Mouse (Mus musculus): ENCODE data around the gene Zfp827. TPM values are rescaled to one million over a fixed set of nuclear protein-coding genes. Genes with fewer than 3 reads are reported as not detected.
"Not testable (repeated sequence)": the region's sequence is repeated elsewhere in the genome, so short reads cannot be mapped to it uniquely, and the experiment has no call there.

Gene Zfp827
- polyA plus RNA-seq, 1 experiment, result 3.5 TPM

DNA sequence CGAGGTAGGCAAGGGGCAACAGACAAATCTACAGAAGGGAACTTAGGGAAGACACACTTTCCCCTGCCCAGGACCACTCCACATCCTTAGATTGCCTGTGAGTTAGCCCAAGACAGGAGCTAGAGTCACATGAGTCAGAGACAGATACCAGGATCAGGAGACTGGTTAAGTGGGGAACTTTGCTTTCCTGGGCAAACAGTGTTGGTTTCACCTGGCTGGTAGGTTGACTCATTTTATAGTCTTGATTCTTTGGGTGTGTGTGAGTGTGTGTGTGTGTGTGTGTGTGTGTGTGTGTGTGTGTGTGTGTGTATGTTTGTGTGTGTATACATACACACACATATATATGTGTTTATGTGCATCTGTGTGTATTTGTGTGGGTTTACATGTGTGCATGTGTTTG is 93.4 kb downstream of the Zfp827 start:
- no peak overlapping the region for H3K27ac ChIP-seq (ENCODE audit: insufficient read depth, low read length)
- H3K4me3 ChIP-seq (ENCODE audit: low read depth, low read length), result no peak overlapping the region
- H3K36me3 ChIP-seq (ENCODE audit: control insufficient read depth, insufficient read depth, low read length, poor library complexity, severe bottlenecking), result peaks cover 3% of the 10 kb centered on the region; the same call in 1 of the 2 replicates
- H3K4me1 ChIP-seq (ENCODE audit: control insufficient read depth, insufficient read depth, low read length), result no peaks in the 10 kb centered on the region
- no peak overlapping the region for H3K9ac ChIP-seq (ENCODE audit: low read depth, poor library complexity, severe bottlenecking)
- no peaks in the 10 kb centered on the region for H3K9me3 ChIP-seq (replicated peaks; ENCODE audit: control insufficient read depth, insufficient read depth, low read length, poor library complexity, severe bottlenecking)
- H3K27me3 ChIP-seq (ENCODE audit: control insufficient read depth, insufficient read depth, low read length, poor library complexity, severe bottlenecking), result no peaks in the 10 kb centered on the region
- TF ChIP-seq CTCF (IDR thresholded peaks at IDR 0.05; ENCODE audit: low read depth, low read length) (no peak), POLR2A (IDR thresholded peaks at IDR 0.05; ENCODE audit: insufficient read depth, low read length) (no peak), EP300 (IDR thresholded peaks at IDR 0.05; ENCODE audit: insufficient read depth, low read depth, low read length) (no peak)

DNA sequence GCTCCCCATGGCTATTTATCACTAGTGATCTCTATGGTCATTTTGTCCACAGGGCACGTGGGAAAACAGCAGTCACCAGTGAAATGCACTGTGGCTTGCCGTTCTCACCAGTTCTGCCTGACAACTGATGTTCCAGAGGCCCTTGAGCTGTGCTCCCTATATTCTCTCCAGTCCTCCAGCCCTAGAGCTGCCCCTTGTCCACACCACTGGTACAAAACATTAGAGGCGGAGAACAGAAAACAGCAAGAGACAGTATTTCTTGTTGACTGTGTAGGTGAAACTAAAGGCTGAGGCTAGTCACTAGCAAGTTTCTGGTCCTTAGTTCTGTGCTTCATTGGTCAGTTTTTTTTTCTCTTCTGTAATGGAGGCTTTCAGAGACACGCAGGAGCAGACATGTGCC is 96.0 kb downstream of the Zfp827 start:
- no peak for TF ChIP-seq CTCF (IDR thresholded peaks at IDR 0.05; ENCODE audit: low read depth, low read length)
- TF ChIP-seq EP300 (IDR thresholded peaks at IDR 0.05; ENCODE audit: insufficient read depth, low read depth, low read length), result no peak
- no peak for TF ChIP-seq POLR2A (IDR thresholded peaks at IDR 0.05; ENCODE audit: insufficient read depth, low read length)
- Histone ChIP-seq H3K9ac (ENCODE audit: low read depth, poor library complexity, severe bottlenecking) (no peak overlapping the region), H3K36me3 (ENCODE audit: control insufficient read depth, insufficient read depth, low read length, poor library complexity, severe bottlenecking) (no peaks in the 10 kb centered on the region), H3K27ac (ENCODE audit: insufficient read depth, low read length) (no peak overlapping the region), H3K4me3 (ENCODE audit: low read depth, low read length) (no peak overlapping the region), H3K4me1 (ENCODE audit: control insufficient read depth, insufficient read depth, low read length) (no peaks in the 10 kb centered on the region), H3K27me3 (ENCODE audit: control insufficient read depth, insufficient read depth, low read length, poor library complexity, severe bottlenecking) (no peaks in the 10 kb centered on the region), H3K9me3 (replicated peaks; ENCODE audit: control insufficient read depth, insufficient read depth, low read length, poor library complexity, severe bottlenecking) (no peaks in the 10 kb centered on the region)

DNA sequence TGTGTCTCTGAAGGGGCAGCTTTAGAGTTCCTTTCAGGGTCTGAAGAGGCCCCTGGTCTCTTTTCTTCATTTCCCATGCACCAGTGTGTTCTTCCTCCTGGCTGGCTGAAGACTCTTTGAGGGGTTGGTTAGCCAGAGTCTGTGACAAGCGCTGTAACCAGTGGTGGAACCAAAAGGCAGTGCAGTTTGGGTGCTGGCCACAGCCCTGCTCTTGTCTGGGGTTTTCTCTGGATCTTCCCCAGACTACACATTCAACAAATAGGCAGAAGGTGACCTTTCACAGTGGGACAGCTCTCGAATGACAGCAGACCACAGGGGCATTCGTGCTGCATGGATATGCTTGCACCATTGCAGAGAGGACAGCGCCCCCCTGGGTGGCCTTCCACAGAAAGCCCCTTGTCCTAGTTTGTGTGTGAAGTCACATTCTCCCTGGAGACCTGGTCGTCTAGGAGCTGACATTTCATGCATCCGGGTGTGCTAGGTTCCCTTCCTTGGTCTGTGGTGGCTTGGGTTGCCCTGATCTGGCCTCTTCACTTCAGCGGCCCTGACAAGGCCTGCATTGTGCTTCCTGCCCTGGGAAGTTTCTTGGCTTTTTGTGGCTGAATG is 99.1 kb downstream of the Zfp827 start:
- no peak overlapping the region for H3K4me3 ChIP-seq (ENCODE audit: low read depth, low read length)
- no peaks in the 10 kb centered on the region for H3K27me3 ChIP-seq (ENCODE audit: control insufficient read depth, insufficient read depth, low read length, poor library complexity, severe bottlenecking)
- H3K36me3 ChIP-seq (ENCODE audit: control insufficient read depth, insufficient read depth, low read length, poor library complexity, severe bottlenecking), result no peaks in the 10 kb centered on the region
- H3K9me3 ChIP-seq (replicated peaks; ENCODE audit: control insufficient read depth, insufficient read depth, low read length, poor library complexity, severe bottlenecking), result no peaks in the 10 kb centered on the region
- no peak overlapping the region for H3K9ac ChIP-seq (ENCODE audit: low read depth, poor library complexity, severe bottlenecking)
- no peak overlapping the region for H3K27ac ChIP-seq (ENCODE audit: insufficient read depth, low read length)
- no peak for TF ChIP-seq POLR2A (IDR thresholded peaks at IDR 0.05; ENCODE audit: insufficient read depth, low read length)
- no peak for TF ChIP-seq EP300 (IDR thresholded peaks at IDR 0.05; ENCODE audit: insufficient read depth, low read depth, low read length)
- no peak for TF ChIP-seq CTCF (IDR thresholded peaks at IDR 0.05; ENCODE audit: low read depth, low read length)
- H3K4me1 ChIP-seq (ENCODE audit: control insufficient read depth, insufficient read depth, low read length), result no peaks in the 10 kb centered on the region

- H3K27me3 ChIP-seq (ENCODE audit: control insufficient read depth, insufficient read depth, low read length, poor library complexity, severe bottlenecking); H3K9ac ChIP-seq (ENCODE audit: low read depth, poor library complexity, severe bottlenecking); H3K4me3 ChIP-seq (ENCODE audit: low read depth, low read length); H3K27ac ChIP-seq (ENCODE audit: insufficient read depth, low read length); H3K36me3 ChIP-seq (ENCODE audit: control insufficient read depth, insufficient read depth, low read length, poor library complexity, severe bottlenecking); H3K9me3 ChIP-seq (replicated peaks; ENCODE audit: control insufficient read depth, insufficient read depth, low read length, poor library complexity, severe bottlenecking); H3K4me1 ChIP-seq (ENCODE audit: control insufficient read depth, insufficient read depth, low read length): not testable (repeated sequence)
Measured at GRCm38 (mm10) chr8:79128534-79128933, 100.3 kb downstream of the Zfp827 start.

GRCm38 (mm10) chr8:79139614-79140013 is 111.4 kb downstream of the Zfp827 start:
- no peak overlapping the region for H3K9ac ChIP-seq (ENCODE audit: low read depth, poor library complexity, severe bottlenecking)
- H3K4me3 ChIP-seq (ENCODE audit: low read depth, low read length), result no peak overlapping the region
- H3K36me3 ChIP-seq (ENCODE audit: control insufficient read depth, insufficient read depth, low read length, poor library complexity, severe bottlenecking), result no peaks in the 10 kb centered on the region
- H3K27me3 ChIP-seq (ENCODE audit: control insufficient read depth, insufficient read depth, low read length, poor library complexity, severe bottlenecking), result no peaks in the 10 kb centered on the region
- H3K9me3 ChIP-seq (replicated peaks; ENCODE audit: control insufficient read depth, insufficient read depth, low read length, poor library complexity, severe bottlenecking), result no peaks in the 10 kb centered on the region
- no peak overlapping the region for H3K27ac ChIP-seq (ENCODE audit: insufficient read depth, low read length)
- no peaks in the 10 kb centered on the region for H3K4me1 ChIP-seq (ENCODE audit: control insufficient read depth, insufficient read depth, low read length)
- no peak for TF ChIP-seq CTCF (IDR thresholded peaks at IDR 0.05; ENCODE audit: low read depth, low read length)
- TF ChIP-seq POLR2A (IDR thresholded peaks at IDR 0.05; ENCODE audit: insufficient read depth, low read length), result no peak
- TF ChIP-seq EP300 (IDR thresholded peaks at IDR 0.05; ENCODE audit: insufficient read depth, low read depth, low read length), result no peak

GRCm38 (mm10) chr8:79140981-79141380 is 112.7 kb downstream of the Zfp827 start:
- no peak overlapping the region for H3K9ac ChIP-seq (ENCODE audit: low read depth, poor library complexity, severe bottlenecking)
- TF ChIP-seq EP300 (IDR thresholded peaks at IDR 0.05; ENCODE audit: insufficient read depth, low read depth, low read length), result no peak
- TF ChIP-seq CTCF (IDR thresholded peaks at IDR 0.05; ENCODE audit: low read depth, low read length), result no peak
- no peak for TF ChIP-seq POLR2A (IDR thresholded peaks at IDR 0.05; ENCODE audit: insufficient read depth, low read length)
- H3K27ac ChIP-seq (ENCODE audit: insufficient read depth, low read length), result no peak overlapping the region
- no peaks in the 10 kb centered on the region for H3K27me3 ChIP-seq (ENCODE audit: control insufficient read depth, insufficient read depth, low read length, poor library complexity, severe bottlenecking)
- no peak overlapping the region for H3K4me3 ChIP-seq (ENCODE audit: low read depth, low read length)
- no peaks in the 10 kb centered on the region for H3K36me3 ChIP-seq (ENCODE audit: control insufficient read depth, insufficient read depth, low read length, poor library complexity, severe bottlenecking)
- H3K4me1 ChIP-seq (ENCODE audit: control insufficient read depth, insufficient read depth, low read length), result no peaks in the 10 kb centered on the region
- no peaks in the 10 kb centered on the region for H3K9me3 ChIP-seq (replicated peaks; ENCODE audit: control insufficient read depth, insufficient read depth, low read length, poor library complexity, severe bottlenecking)
